Mouse (Mus musculus) thymus, adult 2 months (tissue): ENCODE data around the gene Maoa.

Experiments used
- CTCF ChIP-seq: fragments of 200-500 bp; IDR thresholded peaks from 2 replicates; pipeline ENCODE4 v1.5.1; 2012; ENCODE audit warnings: mild to moderate bottlenecking, control low read depth, low read length, moderate library complexity, borderline replicate concordance; ENCODE audit not compliant: control insufficient read depth, poor library complexity, insufficient read depth; ENCODE audit errors: extremely low read depth
- POLR2A ChIP-seq: fragments of 200-500 bp; IDR thresholded peaks from 2 replicates; pipeline ENCODE4 v1.6.1; 2012; ENCODE audit warnings: mild to moderate bottlenecking, low read length, control low read depth, moderate library complexity; ENCODE audit not compliant: control insufficient read depth, poor library complexity, insufficient read depth; ENCODE audit errors: extremely low read depth

- TF ChIP-seq CTCF (no peak), POLR2A (no peak)
These were observed at the start of gene Maoa for GRCm38 (mm10) chrX:16619034-16619929.
